Mouse (Mus musculus) liver, postnatal 0 days (tissue): ENCODE measurements around the gene Arl5c.

Source experiments
- CTCF ChIP-seq: sonication (generic); IDR thresholded peaks from 2 replicates; pipeline ENCODE4 v1.5.1; 2016; ENCODE audit warnings: antibody characterized with exemption, low read depth
- EP300 ChIP-seq: IDR thresholded peaks from 2 replicates; pipeline ENCODE4 v1.6.1; 2016; ENCODE audit warnings: antibody characterized with exemption, low read depth, mild to moderate bottlenecking

DNA sequence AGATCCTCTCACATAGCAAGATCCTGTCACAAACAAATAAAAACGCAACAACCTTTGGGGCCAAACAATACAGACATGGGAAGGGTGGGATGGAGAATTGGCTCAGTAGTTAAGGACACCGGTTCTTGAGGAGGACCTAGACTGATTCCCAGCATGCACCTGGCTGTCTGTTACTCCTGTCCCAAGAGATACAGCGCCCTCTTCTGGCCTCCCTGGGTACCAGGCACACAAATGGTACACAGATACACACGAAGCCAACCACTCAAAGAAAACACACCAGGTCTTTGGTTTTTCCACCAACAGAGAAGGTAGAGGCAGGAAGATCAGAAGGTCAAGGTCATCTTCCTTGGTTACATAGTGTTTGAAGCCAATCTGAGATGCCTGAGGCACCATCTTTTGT, 49.6 kb upstream of the Arl5c start:
- TF ChIP-seq EP300, result no peak
- TF ChIP-seq CTCF, result peak; percentile 48
